Mouse (Mus musculus) heart, adult 8-10 months (tissue): ENCODE results near the gene Oat. TPM values are rescaled to one million over a fixed set of nuclear protein-coding genes. Genes with fewer than 3 reads are reported as not detected.
A peak's percentile ranks its signal among the peaks of the same experiment; 100 is the strongest.

Experiments
- DNase-seq: peaks from one replicate; pipeline ENCODE4 v3.0.0; 2022; ENCODE audit warnings: low spot score
- total RNA-seq, 4 experiments: library from RNA; stranded (reverse); gene quantifications; 2 replicates each; pipeline ENCODE4 v1.2.4; 2022

Oat gene
- total RNA-seq: 100 to 1,000 TPM; 179 to 196 (median 187) TPM

DNA sequence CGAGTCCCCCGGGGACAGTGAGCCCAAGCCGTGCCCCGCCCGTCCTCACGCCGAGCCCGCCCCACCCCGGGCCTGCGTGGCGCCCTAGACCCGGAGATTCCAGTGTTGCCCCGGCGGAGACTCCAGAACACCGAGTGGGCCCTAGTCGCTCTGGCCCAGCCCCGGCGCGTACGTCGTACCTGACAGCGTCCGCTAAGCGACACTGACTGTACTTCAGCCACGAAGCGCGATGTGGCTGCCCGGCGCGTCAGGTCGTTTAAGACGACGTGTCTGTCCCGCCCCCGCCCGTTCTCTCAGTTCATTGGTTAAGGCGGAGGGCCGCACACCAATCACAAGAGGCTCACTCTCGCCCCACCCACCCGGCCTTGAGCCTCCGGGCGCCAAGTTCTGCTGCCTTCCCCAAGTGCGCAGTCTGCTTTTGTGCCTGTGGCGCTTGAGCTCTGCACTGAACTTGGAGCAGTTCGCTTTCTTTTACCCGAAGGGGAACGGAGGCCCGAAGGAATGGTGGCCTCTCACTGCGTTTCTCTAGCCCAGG lies at the start of gene Oat:
Oat (minus strand) TSS at position 283 of the 535 bp plus-strand sequence.
- DNase-seq: peak; percentile 93

DNA sequence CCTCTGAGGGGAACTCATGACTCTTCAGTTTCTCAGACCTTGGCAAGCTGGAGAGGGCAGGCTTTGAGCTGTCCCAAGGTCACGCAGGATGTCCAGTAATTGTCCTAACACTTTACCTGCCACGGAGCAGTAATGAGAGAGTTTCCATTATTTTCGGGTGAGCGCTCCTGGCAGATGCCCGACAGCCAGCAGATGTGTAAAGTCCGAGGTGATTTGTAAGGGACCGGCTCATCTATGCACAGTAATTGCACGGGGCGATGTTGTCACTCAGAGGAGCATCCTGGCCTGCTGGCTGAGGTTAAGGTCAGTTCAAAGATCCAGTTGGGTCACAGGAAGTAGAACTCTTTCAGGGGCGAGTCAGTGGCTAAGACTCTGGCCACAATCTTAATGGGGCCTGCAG lies 48.0 kb upstream of the Oat start:
- DNase-seq: no peak

DNA sequence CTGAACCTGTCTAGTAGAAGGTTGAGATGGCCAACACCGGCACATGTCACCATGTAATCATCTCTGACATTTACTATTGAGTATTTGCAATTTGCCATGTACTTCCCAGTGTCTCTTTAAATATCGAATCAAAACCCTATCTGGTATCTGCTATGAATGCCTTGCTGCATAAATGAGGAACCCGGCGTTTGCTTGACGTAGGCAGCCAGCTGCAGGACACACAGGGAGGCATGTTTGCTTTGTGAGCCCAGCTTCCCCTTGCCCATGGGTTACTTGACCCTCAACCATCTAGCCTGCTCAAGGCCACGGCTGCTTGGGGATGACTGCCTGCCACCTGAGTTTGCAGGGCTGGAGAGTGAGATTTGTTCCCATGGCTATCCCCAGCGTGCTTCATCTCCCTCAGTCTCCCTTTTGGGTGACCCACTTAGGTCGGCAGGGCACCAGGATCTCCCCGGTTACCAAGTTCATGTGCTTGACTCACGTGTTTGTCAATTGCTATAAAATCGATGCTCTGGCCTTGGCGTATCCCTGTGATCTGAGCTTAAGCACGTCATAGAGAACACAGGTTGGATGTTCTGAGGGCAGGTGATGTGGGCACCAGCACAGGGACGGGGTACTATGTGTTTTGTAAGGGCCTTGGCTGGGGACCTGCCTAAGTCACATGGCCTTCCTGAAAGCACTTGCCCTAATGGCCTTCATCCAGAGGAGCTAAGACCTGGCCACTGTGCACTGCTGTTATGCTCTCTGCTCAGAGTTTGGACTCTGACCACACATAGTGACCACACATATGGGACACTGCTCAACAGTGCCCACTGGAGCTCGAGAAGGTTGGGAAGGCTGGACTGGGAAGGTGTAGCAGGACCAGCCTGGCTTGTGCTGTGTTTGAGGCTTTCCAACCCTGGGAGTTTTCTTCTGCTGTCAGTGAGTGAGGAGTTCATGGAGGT lies 44.0 kb upstream of the Oat start:
- peak; percentile 17 for DNase-seq

DNA sequence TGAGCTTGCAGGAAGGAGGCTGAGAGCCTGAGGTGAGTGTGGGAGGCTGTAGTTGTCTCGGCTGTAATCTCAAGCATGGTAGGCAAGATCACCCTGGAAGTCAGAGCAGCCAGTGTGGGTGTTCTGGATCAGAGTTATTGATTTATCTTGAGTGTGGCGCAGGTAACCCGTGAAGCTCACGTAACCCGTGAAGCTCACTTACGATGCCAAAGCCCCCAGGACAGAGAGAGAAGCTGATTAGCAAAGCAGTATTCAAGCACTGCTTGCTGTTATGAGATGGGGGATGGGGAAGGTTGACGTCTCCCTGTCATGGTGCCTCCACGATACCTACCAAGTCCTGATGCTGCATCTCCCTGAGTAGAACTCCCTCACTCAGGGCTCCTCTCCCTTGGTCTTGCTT lies 43.4 kb upstream of the Oat start:
- no peak for DNase-seq

DNA sequence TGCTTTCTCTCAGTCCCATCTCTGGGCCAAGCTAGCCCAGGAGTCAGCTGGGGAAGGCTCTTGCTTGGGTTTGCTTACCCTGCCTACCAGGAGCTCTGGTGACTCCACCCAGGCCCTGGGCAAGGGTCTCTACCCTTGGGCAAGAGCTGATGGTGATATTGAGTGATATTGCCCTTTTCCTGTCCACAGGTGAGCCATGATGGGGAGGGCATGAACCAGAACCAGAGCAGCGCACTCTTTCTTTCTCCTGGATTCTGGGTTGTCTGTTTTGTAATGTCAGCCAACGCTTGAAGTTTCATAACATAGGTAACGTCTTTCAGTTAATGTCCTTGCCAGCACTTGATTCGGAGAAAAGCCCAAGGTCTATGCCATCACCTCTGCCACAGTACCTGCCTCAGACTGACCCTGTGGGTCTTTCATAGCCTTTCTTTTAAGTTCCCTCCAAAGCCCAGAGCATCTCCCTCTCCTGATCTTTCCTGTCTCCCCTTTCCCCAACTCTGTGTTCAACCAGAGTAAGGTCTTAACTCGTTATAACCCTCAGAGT lies 40.9 kb upstream of the Oat start:
- DNase-seq: no peak

DNA sequence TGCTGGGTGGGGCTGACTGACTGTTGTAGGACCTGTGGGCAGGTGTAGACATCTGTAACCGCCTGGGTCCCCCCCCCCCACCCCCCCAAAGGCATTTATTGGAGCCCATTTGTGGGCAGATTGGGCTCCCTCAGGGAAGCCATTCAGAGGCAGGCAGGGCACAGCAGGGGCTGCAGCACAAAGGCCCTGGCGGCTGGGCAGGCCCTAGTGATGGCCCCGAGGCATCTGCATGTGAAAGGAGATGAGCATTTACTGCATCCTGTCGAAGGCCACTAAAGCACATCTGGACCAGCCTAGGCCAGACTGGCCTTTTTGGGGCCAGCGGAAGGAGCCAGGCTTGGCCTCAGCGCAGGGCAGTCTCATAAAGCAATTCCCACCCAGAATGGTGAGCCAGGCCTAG lies 40.2 kb upstream of the Oat start:
- no peak for DNase-seq

DNA sequence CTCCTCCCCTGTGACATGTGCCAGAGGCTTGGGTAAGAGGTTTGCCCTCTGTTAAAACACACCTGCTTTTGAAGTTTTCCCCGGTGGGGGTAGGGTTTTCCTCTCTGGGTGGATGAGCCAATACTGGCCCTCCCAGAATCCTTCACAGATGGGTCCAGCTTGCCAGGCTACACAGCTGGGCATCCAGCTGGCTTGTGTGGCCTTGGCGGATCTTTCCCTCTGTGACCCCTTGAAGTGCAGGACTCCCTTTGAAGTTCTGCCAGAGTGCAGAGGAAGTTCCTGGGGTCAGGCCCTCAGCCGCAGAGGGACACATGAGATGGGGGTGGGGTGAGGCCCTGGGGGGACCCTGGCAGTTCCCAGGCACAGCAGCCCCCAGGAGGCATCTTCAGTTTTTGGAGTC lies 39.1 kb upstream of the Oat start:
- DNase-seq: no peak

DNA sequence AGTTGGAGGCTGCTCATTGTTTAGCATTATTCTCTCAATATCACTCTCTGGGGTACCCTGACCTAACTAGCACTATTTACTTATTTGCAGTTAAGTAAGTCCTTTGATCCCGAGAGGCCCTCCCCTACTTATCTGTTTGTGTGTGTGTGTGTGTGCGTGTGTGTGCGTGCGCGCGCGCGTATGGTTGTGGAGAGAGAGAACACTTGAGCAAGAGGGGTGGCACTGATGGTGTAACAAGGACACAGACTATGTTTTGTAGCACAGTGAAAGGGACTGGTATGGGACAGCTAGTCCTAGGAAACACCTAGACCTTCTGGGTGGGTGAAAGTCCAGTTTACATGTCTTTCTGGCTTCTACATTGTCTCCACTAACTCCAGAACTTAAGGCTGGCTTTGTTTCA lies 35.3 kb upstream of the Oat start:
- DNase-seq: no peak

DNA sequence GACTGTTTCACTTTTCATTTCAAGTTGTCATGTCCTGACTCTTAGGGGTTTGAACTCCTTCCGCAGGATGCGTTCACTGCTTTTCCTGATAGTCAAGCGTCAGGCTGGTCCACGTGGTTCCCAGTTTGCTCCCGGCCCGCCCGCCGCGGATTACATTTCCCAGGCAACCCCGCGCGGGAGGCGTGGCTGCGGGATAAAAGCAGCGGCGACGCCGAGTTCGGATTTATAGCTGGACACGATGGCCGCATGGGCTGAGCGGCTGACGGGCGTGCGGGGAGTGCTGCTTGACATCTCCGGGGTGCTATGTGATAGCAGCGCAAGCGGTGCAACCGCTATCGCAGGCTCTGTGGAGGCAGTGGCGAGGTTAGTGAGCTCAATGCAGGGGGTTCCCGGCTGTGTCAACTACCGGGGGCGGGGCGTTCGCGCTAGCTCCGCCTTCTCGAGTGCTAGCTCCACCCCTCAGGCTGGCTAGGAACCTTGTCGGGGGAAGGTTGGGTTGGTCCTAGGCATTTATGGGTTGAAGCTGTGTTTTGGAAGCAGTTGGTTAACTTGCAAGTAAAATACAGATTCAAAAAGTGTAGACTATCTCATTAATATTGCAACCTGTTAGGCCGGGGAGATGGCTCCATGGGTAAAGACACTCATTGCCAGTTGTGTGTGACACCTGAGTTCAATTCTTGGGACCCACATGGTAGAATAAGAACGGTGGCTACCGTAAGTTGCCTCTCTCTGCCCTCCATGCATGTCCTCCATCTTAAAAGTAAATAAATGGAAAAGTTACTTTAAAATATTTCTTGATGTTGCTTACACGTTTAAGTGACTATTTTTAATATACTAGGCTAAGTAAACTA lies 34.5 kb upstream of the Oat start, which contains the start of gene Lhpp:
Lhpp (plus strand) TSS at position 171 of the 851 bp plus-strand sequence.
- DNase-seq: peak; percentile 81

DNA sequence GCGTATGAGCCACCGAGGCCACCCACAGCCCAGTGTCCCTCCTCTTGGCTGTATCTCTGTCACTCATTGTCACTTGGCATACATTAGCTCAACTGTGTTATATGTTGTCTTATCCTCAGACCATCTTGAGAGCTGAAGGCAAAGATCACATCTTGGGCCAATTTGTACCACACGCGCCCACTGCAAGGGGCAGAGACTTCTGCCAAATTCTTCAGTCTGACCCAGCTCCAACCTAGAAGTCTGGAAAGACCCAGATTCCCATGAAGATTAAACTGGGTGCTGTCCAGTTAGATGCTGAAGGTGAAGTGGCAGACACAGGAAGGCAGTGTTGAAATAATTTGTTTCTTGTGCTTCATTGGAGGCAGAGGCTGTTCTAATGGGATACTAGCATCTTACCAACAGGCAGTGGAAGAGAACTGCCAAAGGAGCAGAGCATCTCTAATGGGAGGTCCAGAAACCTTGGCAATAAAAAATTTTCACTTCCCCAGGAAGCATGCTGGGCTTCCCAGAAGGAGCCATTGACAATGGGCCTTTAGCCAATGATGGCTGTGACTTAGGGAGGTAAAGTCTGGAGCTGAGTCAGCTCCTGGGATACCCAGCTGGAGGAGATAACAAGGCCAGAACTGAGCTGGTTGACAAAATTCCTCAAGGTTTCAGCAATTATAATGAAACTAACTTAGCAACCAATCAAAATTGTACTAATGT lies 32.3 kb upstream of the Oat start:
- DNase-seq: no peak

DNA sequence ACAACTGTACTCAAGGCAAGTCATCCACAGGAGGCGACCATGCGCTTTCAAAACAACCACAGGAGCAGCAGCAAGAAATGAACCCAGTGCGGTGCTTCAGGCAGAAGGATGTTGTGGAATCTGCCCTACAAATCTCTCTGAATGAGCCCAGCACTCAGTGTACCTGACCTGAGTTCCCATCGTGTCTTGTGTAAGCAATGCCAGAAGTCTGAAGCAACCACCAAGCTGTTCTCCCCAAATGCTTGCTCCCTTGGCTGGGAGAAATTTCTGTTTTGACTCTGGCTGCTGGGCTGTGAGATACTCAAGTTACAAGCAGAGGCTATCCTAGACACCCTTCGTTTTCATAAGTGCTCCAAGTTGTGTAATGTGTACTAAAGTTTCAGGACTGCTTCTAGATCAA lies 29.5 kb upstream of the Oat start:
- DNase-seq: no peak

DNA sequence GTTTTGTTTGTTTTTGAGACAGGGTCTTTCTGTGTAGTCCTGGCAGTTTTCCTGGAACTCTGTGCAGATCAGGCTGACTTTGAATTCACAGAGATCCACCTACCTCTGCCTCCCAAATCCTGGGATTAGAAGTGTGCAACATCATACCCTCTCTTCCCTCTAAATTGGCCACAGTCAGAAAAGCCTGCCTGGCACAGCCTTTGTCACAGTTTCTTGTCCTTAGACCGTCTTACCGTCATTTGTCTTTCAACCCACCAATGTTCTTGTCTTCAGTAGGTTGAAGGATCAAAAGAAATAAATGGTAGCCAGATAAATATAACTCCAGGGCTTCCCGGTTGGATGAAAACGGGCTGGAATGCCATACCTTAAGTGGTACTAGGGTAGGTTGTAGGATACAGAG lies 28.5 kb upstream of the Oat start:
- DNase-seq: no peak

DNA sequence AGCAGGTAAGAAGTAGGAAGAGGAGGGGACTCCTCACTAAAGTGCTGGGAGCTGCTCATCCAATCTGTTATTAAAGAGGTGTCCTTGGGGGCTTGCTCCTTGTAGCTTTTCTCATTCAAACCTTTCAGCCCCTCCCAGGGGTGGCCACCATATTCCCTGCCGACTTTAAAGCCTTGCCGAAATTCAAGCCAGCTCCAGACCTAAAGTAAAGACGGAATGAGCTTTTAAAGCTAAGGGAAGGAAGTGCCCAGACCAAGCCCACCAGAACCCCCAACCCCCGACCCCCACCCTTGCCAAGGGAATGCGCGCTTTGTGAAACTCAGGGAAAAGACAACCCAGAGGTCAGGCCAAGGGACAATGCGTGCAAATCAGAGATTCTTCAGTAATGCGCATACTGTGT lies 24.7 kb upstream of the Oat start:
- DNase-seq: no peak

DNA sequence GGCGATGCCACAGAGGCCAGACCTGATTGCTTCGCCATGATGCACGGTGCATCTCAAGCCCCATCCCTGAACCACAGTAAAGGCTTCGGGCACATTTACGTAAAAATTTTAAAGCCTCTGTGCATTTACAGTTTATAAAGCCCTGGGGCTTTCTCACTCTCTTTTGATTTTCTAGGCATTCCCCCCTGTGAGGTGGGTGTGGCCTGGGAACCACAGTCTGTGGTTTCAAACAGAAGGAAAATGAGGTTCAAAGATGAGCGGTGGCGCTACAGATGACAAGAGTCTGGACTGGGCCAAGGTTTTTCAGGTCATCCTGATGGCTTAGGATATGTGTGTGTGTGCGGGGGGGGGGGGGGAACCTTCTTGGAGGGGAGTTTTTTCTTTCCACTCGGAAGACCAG lies 23.8 kb upstream of the Oat start:
- DNase-seq: no peak

DNA sequence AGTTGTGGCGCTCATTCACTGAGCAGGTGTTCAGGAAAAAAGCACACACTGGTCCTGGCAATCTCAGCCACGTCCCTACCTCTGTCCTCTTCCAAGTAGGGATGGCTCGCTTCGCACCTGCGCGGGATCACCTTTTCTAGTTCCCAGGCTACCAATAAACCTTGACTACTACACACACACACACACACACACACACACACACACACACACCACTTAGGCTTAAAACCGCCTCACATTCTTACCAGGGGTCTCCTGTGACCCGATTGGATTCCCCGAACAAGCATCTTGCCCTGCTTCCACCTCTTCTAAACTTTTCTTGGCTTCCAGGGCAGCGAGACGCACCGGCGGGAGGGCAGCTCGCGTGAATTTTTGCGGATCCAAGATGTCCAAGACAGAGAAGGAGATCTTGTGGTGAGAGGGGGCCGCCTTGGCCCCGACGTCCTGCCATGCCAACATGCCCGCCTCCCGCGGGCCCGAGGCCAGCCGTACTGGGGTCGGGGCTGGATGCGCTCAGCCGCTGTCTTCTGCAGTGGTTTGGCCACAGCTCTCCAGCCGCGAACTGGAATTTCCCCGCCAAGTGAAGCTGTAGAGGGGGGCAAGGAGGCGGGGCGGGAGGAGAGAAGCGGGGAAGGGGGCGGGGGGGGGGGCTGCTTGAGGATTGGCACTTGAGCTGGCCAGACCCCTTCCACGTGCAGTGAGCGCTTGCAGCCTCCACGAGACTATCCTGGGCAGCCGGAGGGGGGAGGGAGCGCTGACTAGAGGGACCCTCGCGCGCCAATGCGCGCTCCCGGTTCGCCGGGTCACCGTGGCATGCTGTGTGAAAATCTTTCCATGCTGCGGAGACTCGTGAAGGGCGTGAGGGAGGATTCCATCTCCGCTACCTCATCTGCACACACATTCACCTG lies 23.1 kb upstream of the Oat start, which contains the start of gene Nkx1-2:
Nkx1-2 (minus strand) TSS at position 567 of the 905 bp plus-strand sequence.
- DNase-seq: no peak

DNA sequence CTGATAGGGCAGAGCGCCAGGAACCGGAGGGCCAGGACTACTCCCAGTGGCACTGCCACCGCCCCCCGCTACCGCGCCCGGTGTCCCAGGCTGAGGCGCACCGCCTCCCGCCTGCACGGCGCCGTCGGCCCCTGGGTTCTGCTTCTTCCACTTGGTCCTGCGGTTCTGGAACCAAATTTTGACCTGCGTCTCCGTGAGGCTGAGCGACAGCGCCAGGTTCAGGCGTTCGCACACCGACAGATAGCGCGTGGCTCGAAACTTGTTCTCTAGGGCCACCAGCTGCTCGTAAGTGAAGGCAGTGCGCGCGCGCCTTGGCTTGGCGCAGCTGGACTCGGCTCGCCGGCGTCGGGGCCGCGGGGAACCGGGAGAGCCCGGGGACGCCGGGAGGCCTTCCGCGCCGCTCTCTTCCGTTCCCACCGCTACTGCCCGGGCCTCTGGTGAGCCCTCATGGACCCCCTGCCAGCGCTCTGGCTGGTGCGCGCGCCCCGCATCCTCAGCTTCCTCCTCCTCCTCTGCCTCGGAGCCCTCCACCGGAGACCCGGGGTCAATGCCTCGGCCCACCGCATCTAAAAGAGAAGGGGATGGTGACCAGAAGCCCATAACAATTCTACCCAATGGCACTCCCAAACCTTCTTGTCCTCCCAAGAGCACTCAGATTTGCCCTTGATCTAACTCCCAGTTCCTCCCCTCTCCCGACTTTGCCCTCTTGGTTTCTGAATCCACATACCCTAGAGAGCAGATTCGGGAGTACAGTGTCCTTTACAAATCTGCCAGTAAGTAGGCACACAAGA lies 21.2 kb upstream of the Oat start:
- DNase-seq: no peak

DNA sequence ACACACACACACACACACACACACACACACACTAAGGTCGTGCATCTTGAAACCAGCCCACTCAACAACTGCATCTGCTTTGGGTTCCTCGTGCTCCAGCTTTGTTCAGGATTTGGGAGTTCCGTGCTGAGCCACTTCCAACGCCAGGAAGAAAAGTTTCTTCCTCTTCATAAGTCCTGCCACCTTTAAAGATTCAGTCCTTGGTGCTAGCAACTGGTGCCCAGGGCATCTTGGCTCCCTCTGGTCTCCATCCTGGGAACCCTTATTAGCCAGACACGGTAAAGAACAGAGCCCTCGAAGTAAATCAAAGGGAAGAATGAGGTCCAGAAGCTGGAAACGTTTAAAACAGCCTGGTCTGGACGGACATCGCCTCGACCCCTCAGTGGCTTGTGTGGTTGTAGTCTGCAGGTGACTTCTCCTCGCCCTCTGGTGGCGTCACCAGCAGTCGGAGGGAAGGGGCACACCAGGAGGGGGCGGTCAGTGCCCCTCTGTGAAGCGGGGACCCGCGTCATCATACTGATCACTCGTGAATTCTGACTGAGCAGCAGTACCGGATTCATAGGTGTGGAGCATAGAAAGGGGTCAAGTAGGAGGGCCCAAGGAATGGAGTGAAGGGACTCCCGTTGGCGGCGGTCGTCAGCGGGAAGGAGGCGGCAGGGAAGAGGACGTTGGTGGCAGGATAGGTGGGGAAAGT lies 20.5 kb upstream of the Oat start:
- no peak for DNase-seq

DNA sequence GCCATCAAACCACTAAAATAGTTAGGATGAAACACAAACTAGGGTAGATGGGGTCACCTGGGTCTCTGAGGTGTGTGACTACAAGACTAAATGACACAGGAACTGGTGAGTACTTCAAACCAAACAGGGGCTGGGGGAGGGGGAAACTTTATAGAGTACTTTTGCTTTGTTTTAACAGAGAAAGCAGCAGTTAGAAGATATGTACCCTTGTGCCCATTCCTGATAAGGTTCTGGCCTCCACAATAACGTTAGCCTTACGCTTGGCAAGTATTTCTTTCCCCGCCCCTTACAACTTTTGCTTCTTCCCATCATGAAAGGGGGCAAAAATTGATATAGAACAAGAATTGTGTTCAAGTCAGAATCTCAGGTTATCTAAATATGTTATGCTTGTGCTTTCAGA lies 19.6 kb upstream of the Oat start:
- no peak for DNase-seq

DNA sequence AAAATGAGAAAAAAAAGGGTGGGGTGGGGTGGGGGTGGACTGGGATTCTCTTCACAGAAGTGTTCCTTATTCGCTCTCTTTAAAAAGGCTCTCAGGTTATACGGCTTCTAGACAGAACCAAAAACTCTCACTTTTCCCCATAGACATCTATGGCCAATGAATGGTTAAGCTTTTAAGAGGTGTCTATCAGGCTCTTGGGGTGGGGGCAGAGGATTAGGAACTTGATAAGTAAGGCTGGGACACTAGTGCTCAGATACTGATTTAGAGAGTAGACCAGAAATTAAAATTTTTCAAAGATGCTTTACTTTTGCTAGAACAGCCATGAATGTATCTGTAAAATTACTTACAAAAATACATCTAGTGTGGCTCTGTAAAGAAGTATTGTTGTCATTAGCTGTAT lies 18.1 kb upstream of the Oat start:
- no peak for DNase-seq
